Mouse (Mus musculus) spleen, adult 18-20 months (tissue): ENCODE data around the gene Mmp23.
A peak's percentile ranks its signal among the peaks of the same experiment; 100 is the strongest.
"Not testable (repeated sequence)": the region's sequence is repeated elsewhere in the genome, so short reads cannot be mapped to it uniquely, and the experiment has no call there.

ENCODE experiments used
- DNase-seq, 2 experiments: peaks; one replicate each; pipeline ENCODE4 v3.0.0; 2022; ENCODE audit warnings: mixed read lengths in 2 of 2

Mmp23 gene

GRCm38 (mm10) chr4:155654456-155655298 is 1.5 kb upstream of the Mmp23 start:
- peak in 1 of 2 experiments; percentile 35 for DNase-seq

GRCm38 (mm10) chr4:155654183-155654455 is 935 bp upstream of the Mmp23 start:
- no peak for DNase-seq

GRCm38 (mm10) chr4:155653451-155654182 is 433 bp upstream of the Mmp23 start:
- no peak for DNase-seq

- no peak for DNase-seq
Observed at GRCm38 (mm10) chr4:155652283-155653085, 700 bp downstream of the Mmp23 start.

GRCm38 (mm10) chr4:155651553-155652269 is 1.5 kb downstream of the Mmp23 start:
- DNase-seq, result no peak

GRCm38 (mm10) chr4:155649355-155649754 is 3.8 kb downstream of the Mmp23 start:
- DNase-seq, result no peak

- no peak for DNase-seq
Observed at GRCm38 (mm10) chr4:155645721-155646120, 7.5 kb downstream of the Mmp23 start.

- DNase-seq, result not testable (repeated sequence)
Observed at GRCm38 (mm10) chr4:155645308-155645707, 7.9 kb downstream of the Mmp23 start, which contains the start of gene Gm10563. Gm10563 (minus strand) TSS chr4:155645408.

- no peak for DNase-seq
Observed at GRCm38 (mm10) chr4:155643531-155643930, 9.7 kb downstream of the Mmp23 start.

- DNase-seq, result no peak
Observed at GRCm38 (mm10) chr4:155635766-155636499, 17.3 kb downstream of the Mmp23 start.

GRCm38 (mm10) chr4:155630267-155630666 is 22.9 kb downstream of the Mmp23 start:
- DNase-seq, result no peak

- peak; percentile 90 to 92 for DNase-seq
Observed at GRCm38 (mm10) chr4:155624338-155625291, 28.6 kb downstream of the Mmp23 start, which contains the start of gene Cdk11b. Cdk11b (plus strand) TSS chr4:155624854.

GRCm38 (mm10) chr4:155618321-155618720 is 34.9 kb downstream of the Mmp23 start:
- DNase-seq, result no peak

GRCm38 (mm10) chr4:155613264-155613663 is 39.9 kb downstream of the Mmp23 start:
- DNase-seq, result no peak

GRCm38 (mm10) chr4:155611860-155612259 is 41.3 kb downstream of the Mmp23 start:
- DNase-seq, result no peak

- DNase-seq, result no peak
Observed at GRCm38 (mm10) chr4:155606825-155607224, 46.4 kb downstream of the Mmp23 start.

- no peak for DNase-seq
Observed at GRCm38 (mm10) chr4:155605132-155605531, 48.1 kb downstream of the Mmp23 start.

GRCm38 (mm10) chr4:155603801-155604200 is 49.4 kb downstream of the Mmp23 start:
- DNase-seq, result no peak

GRCm38 (mm10) chr4:155602753-155603152 is 50.4 kb downstream of the Mmp23 start:
- no peak for DNase-seq

GRCm38 (mm10) chr4:155601997-155602456 is 51.2 kb downstream of the Mmp23 start:
- DNase-seq, result no peak
